ENCODE assay signal across 11 mouse cellular contexts in the genomic region with DNA sequence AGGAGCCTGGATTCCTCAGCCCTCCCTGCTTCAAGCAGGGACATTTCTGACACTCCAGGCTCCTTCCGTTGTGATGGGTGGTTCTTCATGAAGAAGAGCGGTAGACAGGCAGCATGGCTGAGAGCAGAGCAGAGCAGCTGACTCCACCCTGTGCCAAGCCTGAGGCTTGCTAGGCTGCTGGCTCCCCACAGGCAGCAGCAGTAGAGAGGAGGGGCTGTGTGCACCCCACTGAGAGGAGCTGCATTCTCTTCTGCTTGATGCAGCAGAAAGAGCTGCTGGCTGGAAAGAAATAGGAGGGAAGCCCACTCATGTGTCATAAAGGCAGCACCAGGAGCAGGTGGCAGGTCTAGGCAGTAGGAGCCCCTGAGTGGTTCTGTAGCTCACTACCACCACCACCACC.
A peak's percentile ranks its signal among the peaks of the same experiment; 100 is the strongest.
DNase-seq lines count a peak whose midpoint lies in the region; ATAC-seq lines count a peak whose summit lies in the region.
"Had no signal": no experiment of that assay in that cellular context is flagged by ENCODE, and none has a peak within 500 bp of the region (broad histone marks: within the 10 kb centered on the region; RNA-seq: fewer than 3 reads in every experiment).

No protein-coding gene starts in this region.

- H3K27me3 ChIP-seq in hindbrain, embryonic 12.5 days = no peaks in the 10 kb centered on the region; the same call in 1 of the 2 replicates
- H3K27me3 ChIP-seq in hindbrain, embryonic 10.5 days (ENCODE audit: insufficient read depth, poor library complexity, severe bottlenecking) = no peaks in the 10 kb centered on the region
- peaks cover 10% of the 10 kb centered on the region; the same call in 1 of the 2 replicates for H3K27me3 ChIP-seq in embryonic facial prominence, embryonic 14.5 days (replicated peaks; ENCODE audit: control insufficient read depth, insufficient read depth, low read length)
- H3K27me3 ChIP-seq in hindbrain, embryonic 16.5 days (replicated peaks; ENCODE audit: control insufficient read depth, insufficient read depth, low read length) = no peaks in the 10 kb centered on the region
- no peaks in the 10 kb centered on the region for H3K27me3 ChIP-seq in neural tube, embryonic 14.5 days (ENCODE audit: control insufficient read depth, insufficient read depth, low read length)
- H3K27me3 ChIP-seq in intestine, embryonic 15.5 days (replicated peaks) = no peaks in the 10 kb centered on the region; the same call in 1 of the 2 replicates

- peaks cover 9% of the 10 kb centered on the region; the same call in 1 of the 2 replicates for H3K4me1 ChIP-seq in hindbrain, embryonic 12.5 days
- H3K4me1 ChIP-seq in hindbrain, embryonic 10.5 days (replicated peaks) = peaks cover 14% of the 10 kb centered on the region
- no peaks in the 10 kb centered on the region for H3K4me1 ChIP-seq in embryonic facial prominence, embryonic 14.5 days (ENCODE audit: control insufficient read depth, insufficient read depth, low read length)
- peaks cover 10% of the 10 kb centered on the region for H3K4me1 ChIP-seq in hindbrain, embryonic 16.5 days (ENCODE audit: control insufficient read depth, insufficient read depth, low read depth, low read length)
- peaks cover 11% of the 10 kb centered on the region for H3K4me1 ChIP-seq in neural tube, embryonic 14.5 days (ENCODE audit: control insufficient read depth, insufficient read depth, low read length)
- no peaks in the 10 kb centered on the region for H3K4me1 ChIP-seq in intestine, embryonic 15.5 days (replicated peaks)

- WGBS in hindbrain, embryonic 12.5 days = 4% methylated on average over 2 of the region's 2 CpGs
- WGBS in hindbrain, embryonic 10.5 days = 13% methylated on average over 2 of the region's 2 CpGs
- WGBS in embryonic facial prominence, embryonic 14.5 days = 16% methylated on average over 2 of the region's 2 CpGs
- WGBS in hindbrain, embryonic 16.5 days = 4% methylated on average over 2 of the region's 2 CpGs
- WGBS in neural tube, embryonic 14.5 days = 12% methylated on average over 2 of the region's 2 CpGs
- WGBS in intestine, embryonic 15.5 days = 29% methylated on average over 2 of the region's 2 CpGs

- no peaks in the 10 kb centered on the region for H3K36me3 ChIP-seq in hindbrain, embryonic 12.5 days
- no peaks in the 10 kb centered on the region for H3K36me3 ChIP-seq in hindbrain, embryonic 10.5 days
- no peaks in the 10 kb centered on the region for H3K36me3 ChIP-seq in embryonic facial prominence, embryonic 14.5 days (ENCODE audit: control insufficient read depth, insufficient read depth, low read length)
- H3K36me3 ChIP-seq in hindbrain, embryonic 16.5 days (ENCODE audit: control insufficient read depth, insufficient read depth, low read length) = no peaks in the 10 kb centered on the region
- no peaks in the 10 kb centered on the region for H3K36me3 ChIP-seq in neural tube, embryonic 14.5 days (ENCODE audit: control insufficient read depth, insufficient read depth, low read length)
- H3K36me3 ChIP-seq in intestine, embryonic 15.5 days = no peaks in the 10 kb centered on the region

- no peaks in the 10 kb centered on the region for H3K9me3 ChIP-seq in hindbrain, embryonic 12.5 days (replicated peaks)
- H3K9me3 ChIP-seq in hindbrain, embryonic 10.5 days = no peaks in the 10 kb centered on the region
- H3K9me3 ChIP-seq in embryonic facial prominence, embryonic 14.5 days (ENCODE audit: control insufficient read depth, low read length) = no peaks in the 10 kb centered on the region
- no peaks in the 10 kb centered on the region for H3K9me3 ChIP-seq in hindbrain, embryonic 16.5 days (ENCODE audit: control insufficient read depth, low read length)
- H3K9me3 ChIP-seq in neural tube, embryonic 14.5 days (ENCODE audit: control insufficient read depth, low read length) = no peaks in the 10 kb centered on the region
- H3K9me3 ChIP-seq in intestine, embryonic 15.5 days = no peaks in the 10 kb centered on the region

- H3K27ac ChIP-seq in hindbrain, embryonic 12.5 days = peak overlapping the region; percentile 58; the same call in 1 of the 2 replicates
- H3K27ac ChIP-seq in hindbrain, embryonic 10.5 days = no peak overlapping the region
- H3K27ac ChIP-seq in embryonic facial prominence, embryonic 14.5 days (replicated peaks; ENCODE audit: low read depth, low read length) = no peak overlapping the region
- H3K27ac ChIP-seq in hindbrain, embryonic 16.5 days (ENCODE audit: low read depth, low read length) = peak overlapping the region; percentile 40; the same call in 1 of the 2 replicates
- no peak overlapping the region; the same call in 1 of the 2 replicates for H3K27ac ChIP-seq in neural tube, embryonic 14.5 days (ENCODE audit: low read depth, low read length)
- H3K27ac ChIP-seq in intestine, embryonic 15.5 days = no peak overlapping the region

- H3K9ac ChIP-seq in hindbrain, embryonic 12.5 days = no peak overlapping the region
- H3K9ac ChIP-seq in embryonic facial prominence, embryonic 14.5 days (ENCODE audit: low read depth, low read length) = no peak overlapping the region
- no peak overlapping the region for H3K9ac ChIP-seq in hindbrain, embryonic 16.5 days (ENCODE audit: low read depth, low read length)
- no peak overlapping the region; the same call in 1 of the 2 replicates for H3K9ac ChIP-seq in neural tube, embryonic 14.5 days (replicated peaks; ENCODE audit: low read depth, low read length)
- H3K9ac ChIP-seq in intestine, embryonic 15.5 days = no peak overlapping the region

- 0 out of 2 replicates have a peak, but pooled peaks have one; percentile 44 for ATAC-seq in hindbrain, embryonic 12.5 days (ENCODE audit: low FRiP score)
- ATAC-seq in embryonic facial prominence, embryonic 14.5 days (ENCODE audit: low read depth) = no peak
- ATAC-seq in hindbrain, embryonic 16.5 days = peak; percentile 78
- peak; percentile 77; the same call in 1 of the 2 replicates for ATAC-seq in neural tube, embryonic 14.5 days (ENCODE audit: low read depth)
- ATAC-seq in intestine, embryonic 15.5 days = no peak

- H3K4me2 ChIP-seq in hindbrain, embryonic 12.5 days (replicated peaks) = no peak overlapping the region
- no peak overlapping the region for H3K4me2 ChIP-seq in embryonic facial prominence, embryonic 14.5 days (ENCODE audit: low read depth, low read length)
- no peak overlapping the region for H3K4me2 ChIP-seq in hindbrain, embryonic 16.5 days (ENCODE audit: low read length)
- H3K4me2 ChIP-seq in neural tube, embryonic 14.5 days (ENCODE audit: low read depth, low read length) = no peak overlapping the region
- H3K4me2 ChIP-seq in intestine, embryonic 15.5 days (replicated peaks) = no peak overlapping the region

- no peak overlapping the region for H3K4me3 ChIP-seq in hindbrain, embryonic 12.5 days
- no peak overlapping the region for H3K4me3 ChIP-seq in hindbrain, embryonic 10.5 days
- H3K4me3 ChIP-seq in embryonic facial prominence, embryonic 14.5 days (ENCODE audit: low read depth, low read length) = no peak overlapping the region
- H3K4me3 ChIP-seq in hindbrain, embryonic 16.5 days (ENCODE audit: low read length) = no peak overlapping the region
- H3K4me3 ChIP-seq in neural tube, embryonic 14.5 days (ENCODE audit: low read depth, low read length) = no peak overlapping the region
- no peak overlapping the region for H3K4me3 ChIP-seq in intestine, embryonic 15.5 days (replicated peaks)

- DNase-seq in hindbrain, embryonic 10.5 days (ENCODE audit: low spot score) = no peak
- peak; percentile 44 for DNase-seq in embryonic facial prominence, embryonic 14.5 days (ENCODE audit: low spot score)
- no peak for DNase-seq in urinary bladder, adult 2 months (ENCODE audit: low spot score)
- no peak for DNase-seq in kidney, adult 18-20 months
- DNase-seq: adrenal gland, adult 2 months; gastrocnemius, postnatal 25 days; lung, adult 18-20 months had no signal

Comparison
In these comparisons a context has a peak if more than half of its experiments do, and no peak if none do; other contexts are left out.
1. H3K27ac ChIP-seq: peak in hindbrain, embryonic 12.5 days (single experiment) and hindbrain, embryonic 16.5 days (single experiment); none in hindbrain, embryonic 10.5 days (single experiment), embryonic facial prominence, embryonic 14.5 days (single experiment), neural tube, embryonic 14.5 days (single experiment) and intestine, embryonic 15.5 days (single experiment).
2. ATAC-seq: peak in hindbrain, embryonic 12.5 days (single experiment), hindbrain, embryonic 16.5 days (single experiment) and neural tube, embryonic 14.5 days (single experiment); none in embryonic facial prominence, embryonic 14.5 days (single experiment) and intestine, embryonic 15.5 days (single experiment).